Mouse (Mus musculus): ENCODE measurements around the gene Rab5a.

DNA sequence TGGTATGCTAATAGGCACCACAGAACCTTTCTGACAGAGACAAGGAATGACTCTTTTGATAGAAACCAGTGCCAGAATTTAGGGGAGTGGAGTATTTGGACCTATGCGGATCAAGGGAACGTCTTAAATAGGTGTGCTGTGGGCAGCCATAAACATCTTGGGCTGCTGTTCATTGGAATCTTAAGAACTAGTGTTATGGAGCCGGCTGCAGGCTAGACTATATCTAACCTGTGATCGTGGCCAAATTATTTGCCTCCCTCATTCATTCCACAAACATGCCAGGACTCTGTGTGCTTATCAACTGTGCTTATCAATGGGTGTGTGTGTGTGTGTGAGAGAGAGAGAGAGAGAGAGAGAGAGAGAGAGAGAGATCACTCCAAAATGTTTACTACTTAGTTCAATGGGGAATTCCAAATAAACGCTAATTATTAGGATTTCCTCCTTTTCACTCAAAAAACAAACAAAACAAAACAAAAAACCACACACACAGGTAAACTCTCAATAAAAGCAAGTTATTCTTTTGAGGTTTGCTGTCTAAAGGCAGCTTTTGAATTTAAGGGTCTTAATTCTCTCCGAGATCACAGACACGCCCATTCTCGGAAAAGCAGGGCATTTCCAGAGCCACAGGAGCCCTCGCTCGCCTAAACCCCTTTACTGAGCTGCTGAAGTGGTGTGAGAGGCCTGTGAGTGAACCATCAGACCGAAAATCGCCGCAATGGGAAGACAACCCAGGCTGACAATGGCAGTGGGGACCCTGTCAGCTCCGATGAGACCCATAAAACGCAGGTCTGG is 772 bp upstream of the Rab5a start:
- TF ChIP-seq CTCF (conservative IDR thresholded peaks at IDR 0.05; ENCODE audit: low read length) (no peak), NANOG (IDR thresholded peaks at IDR 0.05; ENCODE audit: borderline replicate concordance, low read length) (no peak), POU5F1 (IDR thresholded peaks at IDR 0.05; ENCODE audit: borderline replicate concordance, low read length) (no peak)

All from E14TG2a.4 (cell line).